Mouse (Mus musculus) spleen, adult 2 months (tissue): Measurements from ENCODE around the gene Shank2.

Experiments
- CTCF ChIP-seq: fragments of 200-500 bp; IDR thresholded peaks from 2 replicates; pipeline ENCODE4 v1.5.1; 2011; ENCODE audit warnings: mild to moderate bottlenecking, inconsistent platforms; ENCODE audit not compliant: insufficient read depth, insufficient read length, insufficient replicate concordance; ENCODE audit errors: extremely low read depth
- POLR2A ChIP-seq: fragments of 200-500 bp; IDR thresholded peaks from 2 replicates; pipeline ENCODE4 v1.6.1; 2011; ENCODE audit warnings: low read depth, low read length, inconsistent platforms

- TF ChIP-seq POLR2A (no peak), CTCF (no peak)
Measured at GRCm38 (mm10) chr7:144133388-144133998, 131.8 kb downstream of the Shank2 start.
